Mouse (Mus musculus) naive thymus-derived CD4-positive, alpha-beta T cell, adult 2 months (primary cell): ENCODE data around the gene Zmynd11.

Experiments
- DNase-seq: peaks from one replicate; pipeline ENCODE4 v3.0.0-alpha.2; 2011; ENCODE audit warnings: low read depth

Gene Zmynd11

GRCm38 (mm10) chr13:9713462-9714134, 51.5 kb downstream of the Zmynd11 start:
- DNase-seq, result no peak

GRCm38 (mm10) chr13:9712971-9713370, 52.2 kb downstream of the Zmynd11 start:
- no peak for DNase-seq

GRCm38 (mm10) chr13:9712409-9712808, 52.7 kb downstream of the Zmynd11 start:
- DNase-seq, result no peak

- no peak for DNase-seq
These were observed 56.5 kb downstream of the Zmynd11 start for GRCm38 (mm10) chr13:9708433-9709240.

GRCm38 (mm10) chr13:9706720-9707119, 58.4 kb downstream of the Zmynd11 start:
- no peak for DNase-seq

GRCm38 (mm10) chr13:9702615-9703235, 62.4 kb downstream of the Zmynd11 start:
- DNase-seq, result no peak

GRCm38 (mm10) chr13:9697340-9697739, 67.8 kb downstream of the Zmynd11 start:
- no peak for DNase-seq

- no peak for DNase-seq
These were observed 69.3 kb downstream of the Zmynd11 start for GRCm38 (mm10) chr13:9695809-9696208.

- DNase-seq, result no peak
These were observed 69.7 kb downstream of the Zmynd11 start for GRCm38 (mm10) chr13:9695403-9695802.

- no peak for DNase-seq
These were observed 70.5 kb downstream of the Zmynd11 start for GRCm38 (mm10) chr13:9694651-9695050.

GRCm38 (mm10) chr13:9692876-9693275, 72.3 kb downstream of the Zmynd11 start:
- DNase-seq, result no peak

- no peak for DNase-seq
These were observed 75.8 kb downstream of the Zmynd11 start for GRCm38 (mm10) chr13:9689366-9689765.

- DNase-seq, result no peak
These were observed 78.4 kb downstream of the Zmynd11 start for GRCm38 (mm10) chr13:9686765-9687164.

- DNase-seq, result no peak
These were observed 78.9 kb downstream of the Zmynd11 start for GRCm38 (mm10) chr13:9686261-9686660.

- no peak for DNase-seq
These were observed 80.8 kb downstream of the Zmynd11 start for GRCm38 (mm10) chr13:9684153-9684923.

- DNase-seq, result no peak
These were observed 81.8 kb downstream of the Zmynd11 start for GRCm38 (mm10) chr13:9683280-9683679.

- no peak for DNase-seq
These were observed 83.6 kb downstream of the Zmynd11 start for GRCm38 (mm10) chr13:9681492-9681891.

GRCm38 (mm10) chr13:9674126-9674525, 91.0 kb downstream of the Zmynd11 start:
- no peak for DNase-seq

- no peak for DNase-seq
These were observed 95.9 kb downstream of the Zmynd11 start for GRCm38 (mm10) chr13:9669246-9669645.

- DNase-seq, result no peak
These were observed 97.1 kb downstream of the Zmynd11 start for GRCm38 (mm10) chr13:9667954-9668496.

- no peak for DNase-seq
These were observed 101.5 kb downstream of the Zmynd11 start for GRCm38 (mm10) chr13:9663593-9663992.

GRCm38 (mm10) chr13:9660711-9661110, 104.4 kb downstream of the Zmynd11 start:
- DNase-seq, result no peak
